Mouse (Mus musculus): ENCODE measurements at regions not wholly inside any gene's neighbourhood (a gene's known extent, or its start where the extent isn't known, plus 50 kb on each side); places are given as distances from the start of the nearest gene placed in this dataset.

- H3K4me2 ChIP-seq (ENCODE audit: low read depth, severe bottlenecking), result no peak overlapping the region
- no peak overlapping the region for H3K4me3 ChIP-seq (ENCODE audit: low read depth, low read length)
- no peaks in the 10 kb centered on the region for H3K36me3 ChIP-seq (ENCODE audit: control insufficient read depth, insufficient read depth, low read length)
- no peak overlapping the region for H3K9ac ChIP-seq (ENCODE audit: low read length)
- ATAC-seq (ENCODE audit: insufficient number of reproducible peaks, low FRiP score, low TSS enrichment, low read depth) (no peak), DNase-seq (ENCODE audit: low spot score) (no peak)
- no peaks in the 10 kb centered on the region for H3K27me3 ChIP-seq (ENCODE audit: control insufficient read depth, insufficient read depth, low read length)
- no peak overlapping the region for H3K27ac ChIP-seq (replicated peaks; ENCODE audit: low read depth, low read length)
- WGBS, result 41% methylated on average over 6 of the region's 6 CpGs
- H3K4me1 ChIP-seq (ENCODE audit: control insufficient read depth, insufficient read depth, low read length), result no peaks in the 10 kb centered on the region
- no peaks in the 10 kb centered on the region for H3K9me3 ChIP-seq (ENCODE audit: control insufficient read depth, low read length)
These were observed 83.4 kb upstream of the Hand1 start for GRCm38 (mm10) chr11:57916016-57916415.

GRCm38 (mm10) chr11:57913801-57914560 lies 81.4 kb upstream of the Hand1 start:
- DNase-seq (ENCODE audit: low spot score) (no peak), ATAC-seq (ENCODE audit: insufficient number of reproducible peaks, low FRiP score, low TSS enrichment, low read depth) (no peak)
- no peaks in the 10 kb centered on the region for H3K9me3 ChIP-seq (ENCODE audit: control insufficient read depth, low read length)
- WGBS, result 77% methylated on average over 3 of the region's 3 CpGs
- no peaks in the 10 kb centered on the region for H3K4me1 ChIP-seq (ENCODE audit: control insufficient read depth, insufficient read depth, low read length)
- no peak overlapping the region for H3K27ac ChIP-seq (replicated peaks; ENCODE audit: low read depth, low read length)
- H3K27me3 ChIP-seq (ENCODE audit: control insufficient read depth, insufficient read depth, low read length), result no peaks in the 10 kb centered on the region
- H3K36me3 ChIP-seq (ENCODE audit: control insufficient read depth, insufficient read depth, low read length), result no peaks in the 10 kb centered on the region
- H3K4me3 ChIP-seq (ENCODE audit: low read depth, low read length), result no peak overlapping the region
- H3K4me2 ChIP-seq (ENCODE audit: low read depth, severe bottlenecking), result no peak overlapping the region
- H3K9ac ChIP-seq (ENCODE audit: low read length), result no peak overlapping the region

- Histone ChIP-seq H3K4me1 (ENCODE audit: control insufficient read depth, insufficient read depth, low read length) (no peaks in the 10 kb centered on the region), H3K9ac (ENCODE audit: low read length) (no peak overlapping the region), H3K4me3 (ENCODE audit: low read depth, low read length) (no peak overlapping the region), H3K36me3 (ENCODE audit: control insufficient read depth, insufficient read depth, low read length) (no peaks in the 10 kb centered on the region), H3K4me2 (ENCODE audit: low read depth, severe bottlenecking) (no peak overlapping the region), H3K9me3 (ENCODE audit: control insufficient read depth, low read length) (no peaks in the 10 kb centered on the region), H3K27me3 (ENCODE audit: control insufficient read depth, insufficient read depth, low read length) (no peaks in the 10 kb centered on the region), H3K27ac (replicated peaks; ENCODE audit: low read depth, low read length) (no peak overlapping the region)
- ATAC-seq (ENCODE audit: insufficient number of reproducible peaks, low FRiP score, low TSS enrichment, low read depth) (no peak), DNase-seq (ENCODE audit: low spot score) (no peak)
- WGBS, result 51% methylated on average over 14 of the region's 14 CpGs
These were observed 80.5 kb upstream of the Hand1 start for GRCm38 (mm10) chr11:57913020-57913699.

- Histone ChIP-seq H3K9me3 (ENCODE audit: control insufficient read depth, low read length) (no peaks in the 10 kb centered on the region), H3K9ac (ENCODE audit: low read length) (no peak overlapping the region), H3K4me3 (ENCODE audit: low read depth, low read length) (no peak overlapping the region), H3K27ac (replicated peaks; ENCODE audit: low read depth, low read length) (no peak overlapping the region), H3K4me2 (ENCODE audit: low read depth, severe bottlenecking) (no peak overlapping the region), H3K4me1 (ENCODE audit: control insufficient read depth, insufficient read depth, low read length) (no peaks in the 10 kb centered on the region), H3K27me3 (ENCODE audit: control insufficient read depth, insufficient read depth, low read length) (no peaks in the 10 kb centered on the region), H3K36me3 (ENCODE audit: control insufficient read depth, insufficient read depth, low read length) (no peaks in the 10 kb centered on the region)
- no peak for ATAC-seq (ENCODE audit: insufficient number of reproducible peaks, low FRiP score, low TSS enrichment, low read depth)
- 27% methylated on average over 10 of the region's 10 CpGs for WGBS
- DNase-seq (ENCODE audit: low spot score), result no peak
These were observed 79.2 kb upstream of the Hand1 start for GRCm38 (mm10) chr11:57911698-57912283.

- no peak overlapping the region for H3K9ac ChIP-seq (ENCODE audit: low read length)
- H3K27me3 ChIP-seq (ENCODE audit: control insufficient read depth, insufficient read depth, low read length), result no peaks in the 10 kb centered on the region
- ATAC-seq (ENCODE audit: insufficient number of reproducible peaks, low FRiP score, low TSS enrichment, low read depth) (no peak), DNase-seq (ENCODE audit: low spot score) (no peak)
- H3K27ac ChIP-seq (replicated peaks; ENCODE audit: low read depth, low read length), result no peak overlapping the region
- 6% methylated on average over 9 of the region's 9 CpGs for WGBS
- no peaks in the 10 kb centered on the region for H3K9me3 ChIP-seq (ENCODE audit: control insufficient read depth, low read length)
- no peak overlapping the region for H3K4me2 ChIP-seq (ENCODE audit: low read depth, severe bottlenecking)
- no peaks in the 10 kb centered on the region for H3K36me3 ChIP-seq (ENCODE audit: control insufficient read depth, insufficient read depth, low read length)
- H3K4me3 ChIP-seq (ENCODE audit: low read depth, low read length), result no peak overlapping the region
- no peaks in the 10 kb centered on the region for H3K4me1 ChIP-seq (ENCODE audit: control insufficient read depth, insufficient read depth, low read length)
These were observed 71.6 kb upstream of the Hand1 start for GRCm38 (mm10) chr11:57904216-57904615.

- no peaks in the 10 kb centered on the region for H3K36me3 ChIP-seq (ENCODE audit: control insufficient read depth, insufficient read depth, low read length)
- H3K9ac ChIP-seq (ENCODE audit: low read length), result no peak overlapping the region
- DNase-seq (ENCODE audit: low spot score) (no peak), ATAC-seq (ENCODE audit: insufficient number of reproducible peaks, low FRiP score, low TSS enrichment, low read depth) (no peak)
- WGBS, result 62% methylated on average over 4 of the region's 4 CpGs
- H3K4me2 ChIP-seq (ENCODE audit: low read depth, severe bottlenecking), result no peak overlapping the region
- H3K9me3 ChIP-seq (ENCODE audit: control insufficient read depth, low read length), result no peaks in the 10 kb centered on the region
- no peak overlapping the region for H3K4me3 ChIP-seq (ENCODE audit: low read depth, low read length)
- no peaks in the 10 kb centered on the region for H3K4me1 ChIP-seq (ENCODE audit: control insufficient read depth, insufficient read depth, low read length)
- no peaks in the 10 kb centered on the region for H3K27me3 ChIP-seq (ENCODE audit: control insufficient read depth, insufficient read depth, low read length)
- H3K27ac ChIP-seq (replicated peaks; ENCODE audit: low read depth, low read length), result no peak overlapping the region
These were observed 66.7 kb upstream of the Hand1 start for GRCm38 (mm10) chr11:57899335-57899734.

GRCm38 (mm10) chr11:57895497-57895896 lies 62.9 kb upstream of the Hand1 start:
- H3K9ac ChIP-seq (ENCODE audit: low read length), result no peak overlapping the region
- no peaks in the 10 kb centered on the region for H3K36me3 ChIP-seq (ENCODE audit: control insufficient read depth, insufficient read depth, low read length)
- H3K9me3 ChIP-seq (ENCODE audit: control insufficient read depth, low read length), result no peaks in the 10 kb centered on the region
- no peak for DNase-seq (ENCODE audit: low spot score)
- H3K4me3 ChIP-seq (ENCODE audit: low read depth, low read length), result no peak overlapping the region
- no peak for ATAC-seq (ENCODE audit: insufficient number of reproducible peaks, low FRiP score, low TSS enrichment, low read depth)
- no peaks in the 10 kb centered on the region for H3K27me3 ChIP-seq (ENCODE audit: control insufficient read depth, insufficient read depth, low read length)
- no peak overlapping the region for H3K4me2 ChIP-seq (ENCODE audit: low read depth, severe bottlenecking)
- 0 out of 2 replicates have a peak, but pooled peaks cover 3% of the 10 kb centered on the region for H3K4me1 ChIP-seq (ENCODE audit: control insufficient read depth, insufficient read depth, low read length)
- WGBS, result 75% methylated on average over 1 of the region's 1 CpGs
- H3K27ac ChIP-seq (replicated peaks; ENCODE audit: low read depth, low read length), result no peak overlapping the region

GRCm38 (mm10) chr11:57882736-57883635 lies 50.4 kb upstream of the Hand1 start:
- Histone ChIP-seq H3K4me1 (ENCODE audit: control insufficient read depth, insufficient read depth, low read length) (peaks cover 24% of the 10 kb centered on the region), H3K4me2 (ENCODE audit: low read depth, severe bottlenecking) (peak overlapping the region; percentile 19; the same call in 1 of the 2 replicates), H3K27ac (replicated peaks; ENCODE audit: low read depth, low read length) (no peak overlapping the region; the same call in 1 of the 2 replicates)

More at GRCm38 (mm10) chr11:57882736-57883635, 50.4 kb upstream of the Hand1 start:
- 16% methylated on average over 15 of the region's 15 CpGs for WGBS
- Histone ChIP-seq H3K4me3 (ENCODE audit: low read depth, low read length) (no peak overlapping the region), H3K27me3 (ENCODE audit: control insufficient read depth, insufficient read depth, low read length) (no peaks in the 10 kb centered on the region), H3K36me3 (ENCODE audit: control insufficient read depth, insufficient read depth, low read length) (no peaks in the 10 kb centered on the region), H3K9me3 (ENCODE audit: control insufficient read depth, low read length) (no peaks in the 10 kb centered on the region), H3K9ac (ENCODE audit: low read length) (no peak overlapping the region)
- DNase-seq (ENCODE audit: low spot score), result peak; percentile 66
- peak; percentile 24; the same call in 1 of the 2 replicates for ATAC-seq (ENCODE audit: insufficient number of reproducible peaks, low FRiP score, low TSS enrichment, low read depth)

Measured in limb, embryonic 11.5 days (tissue).